Mouse (Mus musculus): Measurements from ENCODE around the gene Tmub2. TPM values are rescaled to one million over a fixed set of nuclear protein-coding genes. Genes with fewer than 3 reads are reported as not detected.

Tmub2 gene
- 37.0 TPM for total RNA-seq (2023)

GRCm38 (mm10) chr11:102284501-102285094 is at the start of gene Tmub2:
Gene Tmub2, plus strand, starts transcription at chr11:102284931.

GRCm38 (mm10) chr11:102248630-102249230 is 36.0 kb upstream of the Tmub2 start, which contains the start of gene BC030867:
Gene BC030867, plus strand, starts transcription at chr11:102248882.

GRCm38 (mm10) chr11:102268520-102269244 is 16.0 kb upstream of the Tmub2 start, which contains the start of gene Asb16:
Gene Asb16, plus strand, starts transcription at chr11:102268743.

GRCm38 (mm10) chr11:102296491-102297472 is 12.1 kb downstream of the Tmub2 start, which contains the start of gene Atxn7l3:
Gene Atxn7l3, minus strand, starts transcription at chr11:102296631.

GRCm38 (mm10) chr11:102319410-102319792 is 34.7 kb downstream of the Tmub2 start, which contains the start of gene Ubtf:
Gene Ubtf, minus strand, starts transcription at chr11:102319742.

Other genes starting within 250 kb of the Tmub2 start
- not detected for gene Cd300lg, start 243.4 kb upstream of the Tmub2 start, total RNA-seq (2023)
- not detected for gene Mpp2, start 196.4 kb upstream of the Tmub2 start, total RNA-seq (2023)
- not detected for gene Ppy, start 183.6 kb upstream of the Tmub2 start, total RNA-seq (2023)
- not detected for gene Pyy, start 177.1 kb upstream of the Tmub2 start, total RNA-seq (2023)
- not detected for gene Nags, start 139.4 kb upstream of the Tmub2 start, total RNA-seq (2023)
- gene Tmem101, start 128.5 kb upstream of the Tmub2 start, total RNA-seq (2023) = 7.1 TPM
- 44.3 TPM for gene Lsm12, start 99.6 kb upstream of the Tmub2 start, total RNA-seq (2023)
- 28.6 TPM for gene G6pc3, start 95.3 kb upstream of the Tmub2 start, total RNA-seq (2023)
- 134 TPM for gene Hdac5, start 54.8 kb upstream of the Tmub2 start, total RNA-seq (2023)
- gene BC030867, start 36.0 kb upstream of the Tmub2 start, total RNA-seq (2023) = 0.49 TPM
- not detected for gene Asb16, start 16.2 kb upstream of the Tmub2 start, total RNA-seq (2023)
- gene Atxn7l3, start 11.7 kb downstream of the Tmub2 start, total RNA-seq (2023) = 82.7 TPM
- 128 TPM for gene Ubtf, start 34.8 kb downstream of the Tmub2 start, total RNA-seq (2023)
- gene Slc4a1, start 81.3 kb downstream of the Tmub2 start, total RNA-seq (2023) = 2.5 TPM
- gene Rundc3a, start 108.5 kb downstream of the Tmub2 start, total RNA-seq (2023) = 5.6 TPM
- 29.5 TPM for gene Slc25a39, start 123.0 kb downstream of the Tmub2 start, total RNA-seq (2023)
- gene Grn, start 145.4 kb downstream of the Tmub2 start, total RNA-seq (2023) = 15.5 TPM
- gene Fam171a2, start 162.8 kb downstream of the Tmub2 start, total RNA-seq (2023) = not detected
- gene Itga2b, start 185.2 kb downstream of the Tmub2 start, total RNA-seq (2023) = 13.6 TPM

Measured in CD8-positive naive resting alpha-beta T cell, adult 57 days (primary cell).